Mouse (Mus musculus) limb, embryonic 15.5 days (tissue): ENCODE measurements around the gene Cort. TPM values are rescaled to one million over a fixed set of nuclear protein-coding genes. Genes with fewer than 3 reads are reported as not detected.

Experiments used
- ATAC-seq: fragments of 200-750 bp; cut with Nextera tagmentation; 2 replicates; pipeline ENCODE4 v1.8.0; 2017; ENCODE audit warnings: low read depth, moderate TSS enrichment; ENCODE audit not compliant: insufficient number of reproducible peaks, low FRiP score, low TSS enrichment
- H3K27ac ChIP-seq: fragments of 300-500 bp; sonication (generic); 2 replicates; pipeline ENCODE4 v1.5.1; 2015; ENCODE audit warnings: moderate library complexity, mild to moderate bottlenecking, inconsistent platforms
- H3K27me3 ChIP-seq: fragments of 300-500 bp; sonication (generic); 2 replicates; pipeline ENCODE4 v1.6.1; 2015; ENCODE audit warnings: inconsistent platforms
- H3K36me3 ChIP-seq: fragments of 300-500 bp; sonication (generic); 2 replicates; pipeline ENCODE4 v1.6.1; 2015; ENCODE audit warnings: inconsistent platforms
- H3K4me1 ChIP-seq: fragments of 300-500 bp; sonication (generic); 2 replicates; pipeline ENCODE4 v1.6.1; 2015; ENCODE audit warnings: inconsistent platforms
- H3K4me2 ChIP-seq: fragments of 300-500 bp; sonication (generic); 2 replicates; pipeline ENCODE4 v1.6.1; 2015; ENCODE audit warnings: mild to moderate bottlenecking, inconsistent platforms
- H3K4me3 ChIP-seq: fragments of 300-500 bp; sonication (generic); 2 replicates; pipeline ENCODE4 v1.5.1; 2015; ENCODE audit warnings: mild to moderate bottlenecking, inconsistent platforms
- H3K9ac ChIP-seq: fragments of 300-500 bp; sonication (generic); 2 replicates; pipeline ENCODE4 v1.6.1; 2015; ENCODE audit warnings: inconsistent platforms
- H3K9me3 ChIP-seq: fragments of 300-500 bp; sonication (generic); 2 replicates; pipeline ENCODE4 v1.6.1; 2016; ENCODE audit warnings: inconsistent platforms
- WGBS: fragments of 180-500 bp; shearing (Covaris S2); methylation state at CpG from one replicate; pipeline ENCODE4 v1.1.7; 2015; 5-methylcytosine and 5-hydroxymethylcytosine counted together
- polyA plus RNA-seq: library from polyadenylated mRNA; unstranded; fragments of >200 nt; fragmentation: Nextera tagmentation; extraction: Ambion mirVana; gene quantifications from 2 replicates; pipeline ENCODE4 v1.2.1, GENCODE M21; 2015

Cort gene
- polyA plus RNA-seq, 1 experiment from 2014 or later, result not detected

GRCm38 (mm10) chr4:149163196-149163595 is 36.6 kb upstream of the Cort start:
- no peak for ATAC-seq
- Histone ChIP-seq H3K9me3 (no peaks in the 10 kb centered on the region), H3K4me3 (no peak overlapping the region), H3K4me2 (no peak overlapping the region), H3K27ac (no peak overlapping the region), H3K36me3 (peaks cover 62% of the 10 kb centered on the region), H3K4me1 (peaks cover 14% of the 10 kb centered on the region), H3K27me3 (no peaks in the 10 kb centered on the region), H3K9ac (no peak overlapping the region)
- WGBS, result 47% methylated on average over 1 of the region's 1 CpGs

- no peak overlapping the region for H3K9ac ChIP-seq
- no peak overlapping the region for H3K4me2 ChIP-seq
- peaks cover 14% of the 10 kb centered on the region for H3K4me1 ChIP-seq
- no peak for ATAC-seq
- H3K4me3 ChIP-seq, result no peak overlapping the region
- peaks cover 83% of the 10 kb centered on the region for H3K36me3 ChIP-seq
- no peaks in the 10 kb centered on the region for H3K27me3 ChIP-seq
- H3K9me3 ChIP-seq, result no peaks in the 10 kb centered on the region
- no peak overlapping the region for H3K27ac ChIP-seq
- 89% methylated on average over 6 of the region's 6 CpGs for WGBS
Measured at GRCm38 (mm10) chr4:149161166-149161565, 34.6 kb upstream of the Cort start.

GRCm38 (mm10) chr4:149159891-149160290 is 33.3 kb upstream of the Cort start:
- Histone ChIP-seq H3K9me3 (no peaks in the 10 kb centered on the region), H3K9ac (no peak overlapping the region), H3K36me3 (peaks cover 95% of the 10 kb centered on the region), H3K27me3 (no peaks in the 10 kb centered on the region), H3K4me1 (peaks cover 1% of the 10 kb centered on the region; the same call in 1 of the 2 replicates), H3K4me3 (no peak overlapping the region), H3K4me2 (no peak overlapping the region), H3K27ac (no peak overlapping the region)
- no peak for ATAC-seq
- WGBS, result 84% methylated on average over 13 of the region's 13 CpGs

GRCm38 (mm10) chr4:149159203-149159602 is 32.6 kb upstream of the Cort start:
- no peak for ATAC-seq
- no peaks in the 10 kb centered on the region; the same call in 1 of the 2 replicates for H3K4me1 ChIP-seq
- no peak overlapping the region for H3K4me3 ChIP-seq
- H3K9me3 ChIP-seq, result no peaks in the 10 kb centered on the region
- peaks cover 96% of the 10 kb centered on the region for H3K36me3 ChIP-seq
- no peak overlapping the region for H3K27ac ChIP-seq
- H3K27me3 ChIP-seq, result no peaks in the 10 kb centered on the region
- no peak overlapping the region for H3K4me2 ChIP-seq
- 86% methylated on average over 2 of the region's 2 CpGs for WGBS
- H3K9ac ChIP-seq, result no peak overlapping the region

GRCm38 (mm10) chr4:149157415-149157973 is 30.9 kb upstream of the Cort start:
- no peak overlapping the region for H3K27ac ChIP-seq
- no peak overlapping the region for H3K4me2 ChIP-seq
- WGBS, result 88% methylated on average over 8 of the region's 8 CpGs
- H3K4me1 ChIP-seq, result no peaks in the 10 kb centered on the region
- peaks cover 98% of the 10 kb centered on the region for H3K36me3 ChIP-seq
- H3K4me3 ChIP-seq, result no peak overlapping the region
- no peaks in the 10 kb centered on the region for H3K9me3 ChIP-seq
- no peaks in the 10 kb centered on the region for H3K27me3 ChIP-seq
- H3K9ac ChIP-seq, result no peak overlapping the region
- no peak for ATAC-seq

- WGBS, result 94% methylated on average over 6 of the region's 6 CpGs
- Histone ChIP-seq H3K27ac (no peak overlapping the region), H3K4me2 (no peak overlapping the region), H3K27me3 (no peaks in the 10 kb centered on the region), H3K9ac (no peak overlapping the region), H3K4me1 (no peaks in the 10 kb centered on the region), H3K36me3 (peaks cover 99% of the 10 kb centered on the region), H3K9me3 (no peaks in the 10 kb centered on the region), H3K4me3 (no peak overlapping the region)
- no peak for ATAC-seq
Measured at GRCm38 (mm10) chr4:149155711-149156110, 29.1 kb upstream of the Cort start.

- Histone ChIP-seq H3K36me3 (peaks cover 99% of the 10 kb centered on the region), H3K4me3 (no peak overlapping the region), H3K27ac (no peak overlapping the region), H3K4me1 (no peaks in the 10 kb centered on the region), H3K27me3 (no peaks in the 10 kb centered on the region), H3K4me2 (no peak overlapping the region), H3K9me3 (no peaks in the 10 kb centered on the region), H3K9ac (no peak overlapping the region)
- no peak for ATAC-seq
- 97% methylated on average over 7 of the region's 7 CpGs for WGBS
Measured at GRCm38 (mm10) chr4:149154859-149155258, 28.3 kb upstream of the Cort start.

- no peaks in the 10 kb centered on the region for H3K27me3 ChIP-seq
- no peak overlapping the region for H3K9ac ChIP-seq
- no peaks in the 10 kb centered on the region for H3K9me3 ChIP-seq
- no peak overlapping the region for H3K4me2 ChIP-seq
- H3K27ac ChIP-seq, result no peak overlapping the region
- H3K4me3 ChIP-seq, result no peak overlapping the region
- no peak for ATAC-seq
- peaks cover 9% of the 10 kb centered on the region; the same call in 1 of the 2 replicates for H3K4me1 ChIP-seq
- H3K36me3 ChIP-seq, result peaks cover 63% of the 10 kb centered on the region
- 90% methylated on average over 11 of the region's 11 CpGs for WGBS
Measured at GRCm38 (mm10) chr4:149150721-149151120, 24.2 kb upstream of the Cort start.

- 89% methylated on average over 11 of the region's 11 CpGs for WGBS
- H3K36me3 ChIP-seq, result peaks cover 58% of the 10 kb centered on the region
Measured at GRCm38 (mm10) chr4:149150256-149150655, 23.7 kb upstream of the Cort start.

GRCm38 (mm10) chr4:149149611-149150010 is 23.0 kb upstream of the Cort start:
- Histone ChIP-seq H3K4me3 (no peak overlapping the region), H3K36me3 (peaks cover 52% of the 10 kb centered on the region), H3K27me3 (no peaks in the 10 kb centered on the region), H3K9ac (no peak overlapping the region), H3K4me2 (no peak overlapping the region), H3K9me3 (no peaks in the 10 kb centered on the region), H3K27ac (peak overlapping the region; percentile 28; the same call in 1 of the 2 replicates), H3K4me1 (peaks cover 11% of the 10 kb centered on the region)
- 74% methylated on average over 7 of the region's 7 CpGs for WGBS
- no peak for ATAC-seq

More at GRCm38 (mm10) chr4:149150256-149150655, 23.7 kb upstream of the Cort start:
- H3K27me3 ChIP-seq, result no peaks in the 10 kb centered on the region
- H3K9me3 ChIP-seq, result no peaks in the 10 kb centered on the region
- H3K9ac ChIP-seq, result no peak overlapping the region
- no peak for ATAC-seq
- H3K4me1 ChIP-seq, result peaks cover 9% of the 10 kb centered on the region; the same call in 1 of the 2 replicates
- H3K27ac ChIP-seq, result no peak overlapping the region
- H3K4me2 ChIP-seq, result no peak overlapping the region
- H3K4me3 ChIP-seq, result no peak overlapping the region

GRCm38 (mm10) chr4:149149196-149149595 is 22.6 kb upstream of the Cort start:
- 72% methylated on average over 9 of the region's 9 CpGs for WGBS
- no peak overlapping the region for H3K27ac ChIP-seq
- no peak overlapping the region for H3K4me3 ChIP-seq
- no peak for ATAC-seq
- peaks cover 47% of the 10 kb centered on the region for H3K36me3 ChIP-seq
- no peak overlapping the region for H3K9ac ChIP-seq
- peaks cover 13% of the 10 kb centered on the region for H3K4me1 ChIP-seq
- H3K9me3 ChIP-seq, result no peaks in the 10 kb centered on the region
- no peak overlapping the region for H3K4me2 ChIP-seq
- no peaks in the 10 kb centered on the region for H3K27me3 ChIP-seq

GRCm38 (mm10) chr4:149148084-149148483 is 21.5 kb upstream of the Cort start:
- H3K9ac ChIP-seq, result no peak overlapping the region
- no peak overlapping the region for H3K27ac ChIP-seq
- H3K27me3 ChIP-seq, result no peaks in the 10 kb centered on the region
- whole genome bisulfite sequencing, result 77% methylated on average over 4 of the region's 4 CpGs
- H3K4me1 ChIP-seq, result peaks cover 13% of the 10 kb centered on the region
- H3K9me3 ChIP-seq, result no peaks in the 10 kb centered on the region
- no peak overlapping the region for H3K4me3 ChIP-seq
- H3K4me2 ChIP-seq, result no peak overlapping the region
- no peak for ATAC-seq
- peaks cover 36% of the 10 kb centered on the region for H3K36me3 ChIP-seq

- H3K36me3 ChIP-seq, result peaks cover 31% of the 10 kb centered on the region
- no peak overlapping the region for H3K9ac ChIP-seq
- peaks cover 13% of the 10 kb centered on the region for H3K4me1 ChIP-seq
- H3K27ac ChIP-seq, result no peak overlapping the region
- no peak for ATAC-seq
- H3K27me3 ChIP-seq, result no peaks in the 10 kb centered on the region
- H3K4me2 ChIP-seq, result no peak overlapping the region
- no peak overlapping the region for H3K4me3 ChIP-seq
- no peaks in the 10 kb centered on the region for H3K9me3 ChIP-seq
- 78% methylated on average over 7 of the region's 7 CpGs for WGBS
Measured at GRCm38 (mm10) chr4:149147528-149147927, 21.0 kb upstream of the Cort start.
